Mouse (Mus musculus) mouse embryonic stem cell (cell line): ENCODE measurements around the gene Vps33b.

Experiments
- in situ Hi-C, 2 experiments: fragments of 300-500 bp; cut with MboI; formaldehyde crosslinking; loops; 1 replicate in 1 of 2; 3 replicates in 1 of 2; pipeline ENCODE4 v1.14.3; 2019 to 2020; ENCODE audit warnings: low sequenced_read_pairs in 2 of 2, low pct_unique_long_range_greater_than_20kb in 1 of 2, mixed read lengths in 1 of 2; ENCODE audit not compliant: unreplicated experiment in 1 of 2

Vps33b gene

DNA sequence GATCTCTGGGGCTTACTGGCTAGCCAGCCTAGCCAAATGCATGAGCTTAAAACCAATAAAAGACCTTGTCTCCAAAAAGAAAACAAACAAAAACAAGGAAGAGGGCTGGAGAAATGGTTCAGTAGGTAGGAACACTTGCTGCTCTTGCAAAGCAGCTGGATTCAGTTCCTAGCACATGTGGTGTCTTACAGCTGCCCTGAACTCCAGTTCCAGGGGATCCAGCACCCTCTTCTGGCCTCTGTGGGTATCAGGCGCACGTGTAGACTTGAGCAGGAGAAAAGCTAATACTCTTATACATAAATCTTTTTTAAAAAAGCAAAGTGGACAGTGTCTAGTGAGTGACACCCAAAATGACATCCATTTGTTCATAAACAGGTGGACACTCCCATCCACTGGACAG lies 32.1 kb downstream of the Vps33b start:
- in situ Hi-C loops = loop anchor here (10.0 to 25.0 kb wide), 3 partner anchors 614 to 864 kb away; no protein-coding TSS in a partner anchor

DNA sequence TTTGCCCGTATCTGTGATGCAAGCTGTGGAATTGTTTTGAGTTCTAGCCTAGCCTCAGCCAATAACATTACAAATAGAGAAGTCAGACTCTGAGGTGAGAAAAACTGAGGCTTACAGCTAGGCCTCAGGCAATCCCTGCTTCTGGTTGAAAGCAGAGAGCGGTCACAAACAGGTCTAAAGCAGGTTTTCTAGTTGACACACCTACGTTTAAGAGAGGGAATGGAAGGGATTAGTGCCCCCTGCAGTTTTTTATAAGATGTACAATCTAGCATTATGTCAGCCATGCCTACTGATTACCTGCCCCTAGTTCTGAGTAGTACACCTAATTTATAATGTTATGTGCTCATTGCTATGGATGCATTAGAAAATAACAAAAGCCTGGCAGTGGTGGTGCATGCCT lies 38.3 kb downstream of the Vps33b start:
- in situ Hi-C loops = loop anchor here (10.0 to 25.0 kb wide), 3 partner anchors 620 to 870 kb away; no protein-coding TSS in a partner anchor

DNA sequence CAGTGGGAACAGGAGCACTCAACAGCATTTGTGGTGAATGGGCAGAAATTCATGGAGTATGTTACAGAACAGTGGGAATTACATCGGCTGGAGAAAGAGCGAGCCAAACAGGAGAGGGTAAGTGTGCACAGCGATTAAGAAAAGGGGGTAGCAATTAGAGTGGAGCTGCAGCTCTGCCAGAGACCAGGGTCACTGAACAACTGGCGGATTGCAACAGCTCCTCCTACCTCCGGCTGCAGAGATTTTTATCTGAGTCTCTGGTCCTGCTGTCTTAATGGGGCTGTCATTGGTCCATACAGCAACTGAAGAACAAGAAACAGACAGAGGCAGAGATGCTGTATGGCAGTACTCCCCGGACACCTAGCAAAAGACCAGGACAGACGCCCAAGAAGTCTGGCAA lies 41.3 kb downstream of the Vps33b start:
- in situ Hi-C loops = loop anchor here in 1 of 2 experiments (25.0 kb wide), 2 partner anchors 623 to 873 kb away; no protein-coding TSS in a partner anchor

DNA sequence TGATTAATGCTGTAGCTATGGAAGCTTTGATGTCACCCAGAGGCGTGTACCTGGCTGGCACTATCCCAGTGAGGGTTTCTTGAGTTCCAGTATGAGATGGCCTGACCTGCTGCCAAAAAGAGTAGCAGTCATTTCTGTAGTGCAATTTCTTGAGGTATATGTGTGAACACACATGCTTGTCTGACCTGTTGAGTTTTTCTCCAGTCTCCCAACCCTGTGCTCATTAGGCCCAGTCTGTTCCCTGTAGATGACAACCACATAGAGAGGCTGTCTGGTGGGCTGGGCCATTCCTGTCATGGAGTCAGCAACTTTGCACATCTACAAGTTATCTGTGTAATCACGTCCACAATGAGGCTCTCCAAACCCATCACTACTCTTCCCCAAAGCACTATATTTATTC lies 46.3 kb downstream of the Vps33b start:
- in situ Hi-C loops = loop anchor here in 1 of 2 experiments (25.0 kb wide), 2 partner anchors 628 to 878 kb away; no protein-coding TSS in a partner anchor

DNA sequence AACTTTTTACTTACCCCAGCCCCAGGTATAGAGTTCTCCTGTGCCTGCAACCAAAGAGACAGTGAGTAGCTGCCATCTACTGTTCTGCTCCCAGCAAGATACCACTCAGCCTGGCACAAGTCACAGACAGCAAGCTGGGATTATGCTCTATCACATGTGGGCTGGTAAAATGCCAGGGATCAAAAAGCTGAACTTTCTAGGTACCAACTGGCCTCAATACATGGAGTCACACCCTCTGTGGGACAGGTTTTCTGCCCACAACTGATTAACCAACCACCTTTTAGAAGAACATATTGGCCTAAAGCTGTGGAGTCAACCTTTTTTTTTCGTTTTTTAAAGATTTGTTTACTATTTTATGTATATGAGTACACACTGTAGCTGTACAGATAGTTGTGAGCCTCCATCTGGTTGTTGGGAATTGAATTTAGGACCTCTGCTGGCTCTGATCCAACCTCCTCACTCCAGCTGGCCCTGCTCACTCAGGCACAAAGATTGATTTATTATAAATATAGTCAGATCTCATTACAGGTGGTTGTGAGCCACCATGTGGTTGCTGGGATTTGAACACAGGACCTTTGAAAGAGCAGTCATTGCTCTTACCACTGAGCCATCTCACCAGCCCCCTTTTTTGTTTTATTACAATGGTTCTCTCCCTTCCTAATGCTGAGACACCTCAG lies 48.1 kb downstream of the Vps33b start:
- in situ Hi-C loops = loop anchor here in 1 of 2 experiments (25.0 kb wide), 2 partner anchors 630 to 880 kb away; no protein-coding TSS in a partner anchor

DNA sequence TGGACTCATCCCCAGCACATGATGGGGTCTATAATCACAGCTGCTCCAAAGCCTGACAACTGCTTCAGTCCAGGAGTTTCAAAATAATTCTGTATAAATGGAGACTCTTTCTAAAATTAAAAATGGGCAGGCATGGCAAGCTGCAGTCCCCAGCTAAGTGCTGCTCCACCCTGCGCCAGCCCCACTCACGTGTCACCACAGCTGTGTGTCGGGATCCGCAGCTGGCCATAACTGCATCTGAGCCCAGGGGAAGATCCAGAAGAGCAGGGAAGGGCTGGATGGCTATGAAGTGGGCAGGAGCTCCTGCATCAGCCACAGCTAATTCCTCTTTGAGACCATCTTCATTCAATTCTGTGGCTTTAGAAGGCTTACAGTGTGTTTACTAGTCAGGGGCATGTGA lies 49.2 kb downstream of the Vps33b start:
- in situ Hi-C loops = loop anchor here in 1 of 2 experiments (25.0 kb wide), 2 partner anchors 631 to 881 kb away; no protein-coding TSS in a partner anchor

DNA sequence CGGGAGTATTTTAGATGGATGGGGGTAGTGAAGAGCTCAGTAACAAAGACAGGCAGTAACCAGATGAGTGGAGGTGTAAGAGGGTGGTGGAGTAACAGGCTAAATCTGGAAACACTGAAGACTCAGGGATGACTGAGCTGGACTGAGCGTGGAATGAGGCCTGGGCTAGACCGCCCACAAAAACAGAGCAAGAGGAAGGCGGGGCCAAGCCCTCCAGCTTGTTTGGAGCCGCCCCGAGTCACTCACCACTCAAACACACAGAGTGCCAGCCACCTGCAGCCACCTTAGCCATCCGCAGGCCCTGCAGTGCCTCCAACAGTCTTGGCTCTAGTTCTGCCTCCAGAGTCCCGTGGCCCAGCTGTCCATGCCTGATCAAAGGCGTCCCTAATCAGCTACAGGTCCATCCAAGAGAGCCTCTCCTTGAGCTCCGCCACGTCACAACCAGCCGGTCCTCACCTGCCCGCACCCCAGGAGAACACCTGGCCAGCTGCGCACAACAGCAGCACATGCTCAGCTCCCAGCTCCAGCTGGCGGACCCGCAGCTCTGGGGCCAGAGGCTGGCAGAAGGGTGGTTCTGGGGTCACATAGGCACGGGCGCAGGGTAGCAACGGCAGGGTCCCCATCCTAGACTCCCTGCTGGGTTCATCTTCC lies 50.5 kb downstream of the Vps33b start:
- in situ Hi-C loops = loop anchor here in 1 of 2 experiments (25.0 kb wide), 2 partner anchors 633 to 883 kb away; no protein-coding TSS in a partner anchor

DNA sequence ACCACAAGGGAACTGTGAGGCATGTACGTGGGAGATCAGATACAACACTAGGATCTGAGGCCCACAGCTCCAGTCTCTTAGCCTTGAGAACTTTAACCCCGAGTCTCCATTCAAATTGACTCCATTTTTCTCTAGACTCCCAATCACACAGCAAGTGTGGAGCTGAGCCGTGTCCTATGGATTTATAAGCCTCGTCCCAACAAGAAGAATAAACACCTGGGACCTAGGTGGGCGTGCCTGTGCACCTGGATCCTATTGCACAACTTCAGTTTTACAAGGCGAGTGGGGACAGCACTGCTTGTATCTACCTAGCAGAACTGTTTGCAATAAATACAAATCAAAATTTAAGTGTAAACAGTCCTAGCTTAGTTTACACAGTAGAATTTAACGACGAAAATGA lies 53.9 kb downstream of the Vps33b start:
- in situ Hi-C loops = loop anchor here in 1 of 2 experiments (25.0 kb wide), 2 partner anchors 636 to 886 kb away; no protein-coding TSS in a partner anchor

DNA sequence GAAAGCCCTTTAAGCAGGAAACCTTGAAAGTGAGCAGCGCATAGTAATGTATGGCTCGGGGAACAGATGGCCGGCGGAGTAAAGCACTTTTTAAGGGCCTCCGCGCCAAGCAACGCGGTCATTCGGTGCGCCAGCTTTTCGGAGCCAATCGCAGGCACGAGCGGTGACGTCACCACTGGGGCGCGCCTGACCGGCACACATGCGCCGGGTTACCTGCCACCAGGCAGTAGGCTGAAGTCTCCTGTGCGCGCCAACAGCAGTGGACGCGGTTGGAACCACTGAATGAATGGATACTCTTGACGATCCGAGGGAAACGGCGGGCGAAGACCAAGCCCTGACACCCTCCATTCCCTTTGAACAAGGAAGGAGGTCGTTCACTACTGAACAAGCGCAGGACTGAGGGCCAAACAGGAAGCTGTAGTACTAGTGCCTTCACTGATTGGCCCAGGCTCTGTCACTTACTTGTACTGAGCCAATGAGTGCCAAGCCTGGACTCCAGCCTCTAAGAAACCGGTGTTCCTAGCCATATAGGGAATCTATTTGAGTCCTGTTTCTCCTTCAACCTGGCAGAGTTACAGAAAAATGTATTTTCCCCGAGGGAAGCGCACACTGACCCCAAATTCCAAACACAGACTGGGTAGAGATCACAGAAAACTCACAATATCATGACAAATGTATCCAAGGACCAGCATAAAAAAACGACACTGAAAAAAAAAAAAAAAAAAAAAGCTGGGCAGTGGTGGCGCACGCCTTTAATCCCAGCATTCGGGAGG lies 54.8 kb downstream of the Vps33b start, which contains the start of gene Rccd1:
TSS of gene Rccd1 (minus strand) at position 412 of the 773 bp plus-strand sequence.
- in situ Hi-C loops = loop anchor here in 1 of 2 experiments (25.0 kb wide), 2 partner anchors 637 to 887 kb away; no protein-coding TSS in a partner anchor

DNA sequence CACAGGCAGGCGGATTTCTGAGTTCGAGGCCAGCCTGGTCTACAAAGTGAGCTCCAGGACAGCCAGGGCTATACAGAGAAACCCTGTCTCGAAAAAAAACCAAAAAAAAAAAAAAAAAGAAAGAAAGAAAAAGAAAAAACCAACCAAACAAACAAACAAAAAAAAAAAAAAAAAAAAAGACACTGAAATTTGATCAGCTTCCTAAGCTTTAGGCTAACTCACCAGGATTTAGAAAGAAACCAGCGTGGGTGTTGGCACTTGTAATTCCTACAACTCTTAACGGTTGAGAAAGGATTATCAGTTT lies 55.3 kb downstream of the Vps33b start:
- in situ Hi-C loops = loop anchor here in 1 of 2 experiments (25.0 kb wide), 2 partner anchors 637 to 887 kb away; no protein-coding TSS in a partner anchor

DNA sequence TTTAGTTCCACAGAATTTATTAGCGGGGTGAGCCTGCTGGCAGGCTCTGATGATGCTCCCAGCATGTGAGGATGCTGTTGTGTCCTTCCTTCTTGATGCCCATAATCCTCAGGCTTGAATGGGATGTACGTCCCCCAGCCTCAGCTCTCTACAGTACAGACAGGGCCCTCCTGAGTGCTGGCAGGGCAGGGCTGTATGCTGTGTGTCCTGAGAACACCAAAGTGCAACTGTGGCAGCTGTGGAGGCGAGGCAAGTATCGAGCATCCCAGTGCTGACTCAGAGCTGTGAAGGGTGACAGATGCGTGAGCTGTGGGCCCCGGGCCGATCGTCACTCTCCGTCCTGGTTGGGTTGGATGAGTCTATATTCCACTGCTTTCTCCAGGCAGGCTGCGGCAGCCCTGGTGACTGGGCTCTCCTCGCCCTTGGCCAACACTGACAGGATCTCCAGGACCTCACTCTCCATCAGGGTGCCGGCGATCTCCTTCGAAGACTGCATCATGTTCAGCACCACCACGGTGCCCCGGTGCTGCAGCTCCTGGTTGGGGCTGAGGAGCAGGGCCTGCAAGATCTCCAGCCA lies 55.9 kb downstream of the Vps33b start:
- in situ Hi-C loops = no loop called here

DNA sequence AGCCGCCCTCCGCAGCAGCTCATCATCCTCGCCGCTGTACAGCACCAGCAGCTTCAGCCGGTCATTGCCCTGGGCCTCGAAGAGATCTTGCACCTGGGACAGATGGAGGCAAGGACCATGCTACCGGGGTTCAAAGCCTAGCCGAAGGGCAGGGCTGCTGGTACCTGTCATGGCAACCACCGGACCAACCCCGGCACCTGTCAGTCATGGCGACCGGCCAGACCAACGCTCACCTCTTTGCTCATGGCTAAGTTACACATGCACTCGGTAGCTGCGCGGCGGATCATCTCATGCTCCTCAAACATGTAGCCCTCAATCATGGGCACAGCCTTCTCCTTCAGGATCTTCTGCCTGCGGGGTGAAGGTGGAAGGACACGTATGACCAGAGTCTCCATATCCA lies 56.6 kb downstream of the Vps33b start:
- in situ Hi-C loops = no loop called here

DNA sequence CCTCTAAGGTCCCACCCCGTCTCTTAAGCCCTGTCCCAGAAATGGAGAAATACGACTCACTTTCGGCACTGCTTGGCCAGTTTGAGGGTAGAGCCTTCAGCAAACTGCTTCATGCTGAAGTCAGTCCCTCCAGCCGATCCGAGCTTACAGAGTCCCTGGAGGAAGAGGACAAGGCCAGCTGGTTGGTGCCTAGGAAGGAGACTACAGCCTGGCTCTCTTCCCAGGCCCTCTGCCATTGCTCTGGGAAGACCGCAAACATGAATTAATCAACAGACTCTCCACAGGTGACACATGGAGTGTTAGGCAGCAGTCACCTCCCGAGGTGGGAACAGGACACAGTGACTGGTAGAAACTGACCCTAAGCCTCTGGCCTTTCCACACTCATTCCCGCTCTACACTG lies 60.8 kb downstream of the Vps33b start:
- in situ Hi-C loops = no loop called here

DNA sequence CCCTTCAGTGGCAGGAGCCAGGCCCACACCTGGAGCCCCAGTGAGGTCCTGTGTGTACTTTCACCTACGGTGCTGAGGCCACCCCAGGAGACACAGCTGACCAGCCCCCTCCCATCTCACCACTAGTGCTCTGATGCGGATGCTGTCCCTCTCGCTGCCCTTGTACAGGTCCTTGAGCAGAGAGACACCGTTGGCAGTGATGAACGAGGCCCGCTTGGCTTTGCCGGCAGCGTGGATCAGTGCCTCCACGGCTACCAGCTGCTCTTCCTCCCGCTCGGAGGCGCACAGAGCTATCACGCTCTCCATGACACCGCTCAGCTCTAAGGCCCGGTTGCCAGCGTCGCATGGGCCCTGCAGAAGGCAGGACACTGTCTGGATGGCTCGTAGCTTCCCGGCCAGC lies 62.0 kb downstream of the Vps33b start:
- in situ Hi-C loops = no loop called here

DNA sequence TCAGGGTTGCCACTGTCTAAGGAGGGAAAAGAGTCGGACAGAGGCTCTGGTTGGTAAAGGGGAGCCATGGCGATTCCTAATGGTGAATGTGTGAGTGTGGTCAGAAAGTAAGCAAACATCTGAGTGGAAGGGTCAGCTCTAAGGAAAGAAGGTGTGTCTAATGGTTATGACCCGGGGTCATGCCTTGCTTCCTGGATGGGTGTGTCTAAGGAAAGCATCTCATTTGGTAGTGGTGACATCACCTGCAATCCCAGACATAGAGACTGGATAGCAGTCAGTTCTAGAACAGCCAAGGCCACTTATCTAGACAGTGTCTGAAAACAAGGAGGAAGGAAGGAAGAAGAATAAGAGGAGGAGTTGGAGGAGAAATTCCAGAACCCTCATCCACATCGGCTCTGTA lies 65.4 kb downstream of the Vps33b start:
- in situ Hi-C loops = no loop called here

DNA sequence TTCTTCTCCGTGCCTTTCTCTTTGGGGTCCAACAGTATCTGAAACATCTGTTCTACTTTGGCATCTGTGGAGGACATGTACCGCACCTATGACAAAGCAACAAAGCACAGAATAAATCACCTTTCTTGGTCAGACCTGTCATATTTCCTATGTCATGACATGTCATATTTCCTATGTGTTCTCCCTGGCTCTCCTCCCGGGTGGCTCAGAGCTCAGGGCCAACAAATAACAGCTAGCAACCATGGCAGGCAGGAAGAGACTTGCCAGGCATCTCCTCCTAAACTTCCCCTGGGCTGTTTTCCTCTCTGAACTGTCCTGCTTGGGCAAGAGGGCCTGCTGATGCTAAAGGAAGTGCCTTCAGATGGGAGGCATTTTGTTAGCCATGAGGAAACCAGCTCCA lies 67.5 kb downstream of the Vps33b start:
- in situ Hi-C loops = no loop called here

DNA sequence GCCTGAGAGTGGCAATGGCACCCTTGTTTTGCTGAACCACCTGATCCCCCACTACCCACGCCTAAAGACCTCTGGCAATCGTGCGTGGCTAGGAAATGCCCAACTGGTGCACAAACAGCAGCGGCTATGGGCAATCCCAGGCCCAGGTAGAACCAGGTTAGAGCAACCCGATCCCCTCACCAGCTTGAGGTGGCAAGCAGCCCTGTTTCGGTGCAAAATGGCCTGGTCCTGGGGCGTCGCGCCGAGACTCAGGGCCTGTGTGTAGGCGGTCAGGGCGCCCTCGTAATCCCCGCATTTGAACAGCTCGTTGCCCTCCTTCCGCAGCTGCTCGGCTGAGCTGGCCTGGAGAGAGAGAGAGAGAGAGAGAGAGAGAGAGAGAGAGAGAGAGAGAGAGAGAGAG lies 69.9 kb downstream of the Vps33b start:
- in situ Hi-C loops = no loop called here

DNA sequence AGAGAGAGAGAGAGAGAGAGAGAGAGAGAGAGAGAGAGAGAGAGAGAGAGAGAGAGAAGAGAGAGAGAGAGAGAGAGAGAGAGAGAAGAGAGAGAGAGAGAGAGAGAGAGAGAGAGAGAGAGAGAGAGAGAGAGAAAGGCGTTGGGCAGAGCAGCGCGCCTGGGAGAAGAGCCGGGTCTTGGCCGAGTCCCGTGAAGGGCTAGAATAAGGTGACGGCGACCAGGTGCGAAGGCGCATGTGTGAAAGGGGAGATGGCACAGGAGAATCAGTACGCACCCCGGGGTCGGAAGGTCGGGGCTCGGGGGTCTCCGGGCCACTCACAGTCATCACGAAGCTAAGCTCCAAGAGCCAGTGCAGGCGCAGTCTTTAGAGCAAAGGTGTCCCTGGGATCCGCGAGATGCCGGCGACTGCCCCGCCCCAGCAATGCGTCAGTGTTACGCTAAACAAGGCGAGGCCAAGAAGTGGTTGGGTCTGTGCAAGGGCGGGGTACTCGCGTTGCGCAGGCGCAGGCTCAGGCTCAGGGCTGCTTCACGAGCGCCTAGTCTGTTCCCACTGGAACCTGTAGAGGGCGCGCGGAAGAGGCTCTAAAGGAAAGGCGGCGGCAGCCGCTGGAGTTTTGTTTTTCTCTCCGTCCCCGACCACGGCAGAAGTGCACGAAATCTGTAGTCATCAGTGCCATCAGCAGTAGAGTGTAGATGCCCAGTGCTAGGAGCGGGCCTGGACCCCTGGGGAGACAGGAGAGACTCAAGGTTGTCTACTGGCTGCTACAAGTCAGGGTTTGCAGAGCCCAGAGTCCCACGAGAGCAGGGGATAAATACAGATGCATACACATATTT lies 70.6 kb downstream of the Vps33b start:
- in situ Hi-C loops = loop anchor here in 1 of 2 experiments (5.0 kb wide), 1 partner anchor 37 kb away; no protein-coding TSS in a partner anchor
